Mouse (Mus musculus) thymus, postnatal 4 days (tissue): ENCODE results near the gene Igf2bp3.

Source experiments
- DNase-seq: peaks from one replicate; pipeline ENCODE4 v3.0.0; 2021

Gene Igf2bp3

DNA sequence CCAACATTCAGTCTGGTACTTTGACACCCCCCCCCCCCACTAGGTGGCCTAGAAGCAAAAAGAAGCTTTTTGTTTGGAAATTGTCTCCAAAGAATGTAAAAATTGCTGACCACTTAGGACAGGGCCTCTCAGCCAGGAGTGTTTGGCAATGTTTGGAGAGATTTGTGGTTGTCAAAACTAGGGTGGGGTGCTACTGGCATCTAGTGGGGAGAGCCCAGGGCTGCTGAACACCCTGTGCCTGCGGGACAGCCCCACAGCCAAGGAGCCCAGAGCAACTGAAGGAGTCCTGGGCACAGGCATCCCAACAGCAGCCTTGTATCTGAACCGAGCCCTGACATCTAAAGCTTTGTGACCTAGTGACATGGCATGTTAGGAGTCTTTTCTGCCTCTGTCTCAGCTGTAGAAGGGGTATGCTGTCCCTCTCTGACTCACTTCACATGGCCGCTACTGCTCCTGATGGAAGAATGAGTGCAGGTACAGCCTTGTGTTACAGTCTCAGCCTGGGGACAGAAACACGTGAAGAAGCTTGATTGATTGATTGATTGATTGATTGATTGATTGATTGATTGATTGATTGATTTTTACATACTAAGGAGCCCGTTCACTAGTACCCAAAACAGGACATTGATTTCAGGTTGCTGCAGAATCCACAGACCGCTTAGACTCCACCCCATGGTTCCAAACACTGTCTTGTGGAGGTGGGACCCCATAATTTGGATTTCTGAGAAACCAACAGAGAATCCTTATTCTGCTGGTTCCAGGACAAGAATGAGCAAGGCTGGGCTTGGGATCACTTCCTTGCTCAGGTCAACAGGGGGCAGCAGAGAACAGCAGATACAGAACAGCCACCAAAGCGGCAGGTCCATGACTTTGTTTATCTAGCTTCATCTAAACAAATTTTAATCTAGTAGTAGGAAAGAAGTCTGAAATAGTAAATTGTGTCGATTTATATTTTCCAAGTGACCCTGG, 157.4 kb downstream of the Igf2bp3 start:
- peak; percentile 81 for DNase-seq

DNA sequence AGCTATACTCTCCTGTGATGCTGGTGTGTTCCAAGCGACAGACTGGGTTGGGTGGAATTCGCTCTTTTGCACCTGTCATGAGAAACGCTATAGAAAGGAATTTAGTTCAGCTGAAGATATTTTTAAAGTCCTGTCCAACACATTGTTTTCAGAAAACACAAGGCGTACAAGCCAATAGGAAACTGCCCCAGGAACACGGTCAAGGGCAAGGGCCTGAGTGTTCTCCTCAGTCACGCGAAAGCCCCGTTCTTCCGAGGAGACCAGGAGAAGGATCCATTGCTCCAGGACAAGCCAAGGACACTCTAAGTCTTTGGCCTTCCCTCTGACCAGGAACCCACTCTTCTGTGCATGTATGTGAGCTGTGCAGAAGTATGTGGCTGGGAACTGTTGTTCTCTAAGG, 158.7 kb downstream of the Igf2bp3 start:
- no peak for DNase-seq

DNA sequence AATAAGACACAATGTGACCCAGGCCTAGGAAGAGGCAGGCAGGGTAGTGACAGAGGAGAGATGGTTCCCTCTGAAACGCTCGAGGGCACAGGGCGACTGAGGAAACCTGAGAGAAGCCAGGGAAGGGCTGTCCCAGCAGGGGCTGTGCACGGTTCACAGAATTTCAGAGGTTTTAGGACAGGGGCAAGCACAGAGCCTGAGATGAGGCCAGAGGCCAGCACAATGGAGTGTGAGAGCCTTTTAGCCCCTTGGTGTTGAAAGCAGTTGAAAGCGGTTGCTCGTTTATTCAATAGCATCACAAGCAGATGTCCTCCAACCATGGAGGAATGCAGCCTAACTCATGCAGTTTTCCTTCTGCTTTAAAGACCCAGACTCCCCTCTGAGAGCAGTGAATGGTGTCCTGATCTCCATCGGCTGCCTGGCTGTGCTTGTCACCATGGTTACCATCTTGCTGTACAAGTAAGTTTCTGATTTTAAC, 159.5 kb downstream of the Igf2bp3 start:
- DNase-seq: no peak

DNA sequence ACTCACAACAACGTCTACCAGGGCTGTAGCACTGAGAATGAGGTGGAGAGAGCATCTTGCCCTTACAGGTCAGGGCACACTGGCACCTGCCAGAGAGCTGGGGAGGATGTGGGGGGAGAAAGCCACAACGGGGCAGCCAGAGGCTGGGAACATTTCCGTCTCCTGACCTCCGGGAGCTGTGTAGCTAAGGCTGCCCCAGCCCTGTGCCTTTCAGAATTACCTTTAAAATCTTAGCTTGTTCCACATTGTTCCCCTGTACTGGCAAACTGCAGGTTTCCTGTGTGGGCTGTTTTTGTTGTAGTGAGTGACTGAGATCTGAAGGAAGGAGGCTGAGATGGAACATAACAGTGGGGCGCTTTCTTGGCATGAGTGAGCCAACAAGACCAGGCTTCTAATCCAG, 162.6 kb downstream of the Igf2bp3 start:
- DNase-seq: peak; percentile 32

DNA sequence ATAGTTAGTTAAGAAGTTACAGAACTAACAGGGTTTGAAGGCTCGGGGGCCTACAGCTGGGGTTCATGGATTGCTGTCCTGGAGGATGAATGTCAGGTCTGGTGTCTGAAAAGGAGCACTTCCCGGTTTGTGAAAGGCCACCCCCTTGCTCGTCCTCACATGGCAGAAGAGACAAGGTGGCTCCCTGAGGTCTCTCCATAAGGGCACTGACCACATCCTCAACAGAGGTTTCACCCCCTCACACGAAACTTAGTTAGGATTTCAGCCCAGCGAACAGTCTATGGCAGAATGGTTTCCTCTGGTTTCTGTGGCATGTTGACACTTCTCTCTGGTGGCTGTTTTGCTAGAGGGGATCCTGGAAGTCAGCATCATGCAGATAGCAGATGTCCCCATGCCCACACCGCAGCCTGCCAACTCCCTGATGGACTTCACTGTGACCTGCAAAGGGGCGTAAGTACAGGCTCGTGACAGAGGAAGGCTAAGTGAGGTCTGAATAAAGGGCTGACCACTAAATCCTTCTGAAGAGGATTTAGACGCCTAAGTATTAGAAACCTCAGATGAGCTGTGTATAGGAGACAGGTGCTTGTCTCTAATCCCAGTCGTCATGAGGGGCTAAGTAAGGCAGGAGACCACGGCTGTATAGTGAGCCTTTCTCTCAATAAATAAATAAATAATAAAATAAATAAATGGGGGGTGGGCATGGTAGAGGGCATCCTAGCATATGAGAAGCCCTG, 163.9 kb downstream of the Igf2bp3 start:
- no peak for DNase-seq

DNA sequence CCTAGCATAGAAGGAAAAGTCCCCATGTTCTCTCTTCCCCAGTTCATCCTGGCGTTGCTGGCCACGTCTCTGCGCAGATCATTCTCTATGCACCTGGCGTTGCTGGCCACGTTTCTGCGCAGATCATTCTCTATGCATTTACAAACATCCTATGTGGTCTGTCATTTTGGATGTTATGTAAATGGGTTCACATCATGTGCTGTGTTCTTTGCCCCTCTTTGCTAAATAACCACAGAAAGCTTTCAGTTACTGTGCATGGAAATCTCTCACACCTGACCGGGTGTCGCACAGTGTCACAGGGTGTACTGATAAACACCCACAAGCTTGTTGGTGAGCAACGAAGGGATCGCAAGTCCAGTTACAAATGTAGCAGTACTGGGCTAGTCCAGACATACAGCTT, 166.4 kb downstream of the Igf2bp3 start:
- no peak for DNase-seq

DNA sequence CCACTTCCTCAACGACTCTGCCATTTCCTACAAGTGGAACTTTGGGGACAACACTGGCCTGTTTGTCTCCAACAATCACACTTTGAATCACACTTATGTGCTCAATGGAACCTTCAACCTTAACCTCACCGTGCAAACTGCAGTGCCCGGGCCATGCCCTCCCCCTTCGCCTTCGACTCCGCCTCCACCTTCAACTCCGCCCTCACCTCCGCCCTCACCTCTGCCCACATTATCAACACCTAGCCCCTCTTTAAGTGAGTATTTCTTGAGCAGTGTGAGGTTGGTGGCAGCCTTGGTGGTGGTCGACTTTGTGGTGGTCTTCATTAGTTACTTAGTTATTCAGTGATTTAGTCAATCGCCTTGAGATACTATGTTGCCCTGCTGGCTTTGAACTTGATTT, 166.9 kb downstream of the Igf2bp3 start:
- DNase-seq: no peak

DNA sequence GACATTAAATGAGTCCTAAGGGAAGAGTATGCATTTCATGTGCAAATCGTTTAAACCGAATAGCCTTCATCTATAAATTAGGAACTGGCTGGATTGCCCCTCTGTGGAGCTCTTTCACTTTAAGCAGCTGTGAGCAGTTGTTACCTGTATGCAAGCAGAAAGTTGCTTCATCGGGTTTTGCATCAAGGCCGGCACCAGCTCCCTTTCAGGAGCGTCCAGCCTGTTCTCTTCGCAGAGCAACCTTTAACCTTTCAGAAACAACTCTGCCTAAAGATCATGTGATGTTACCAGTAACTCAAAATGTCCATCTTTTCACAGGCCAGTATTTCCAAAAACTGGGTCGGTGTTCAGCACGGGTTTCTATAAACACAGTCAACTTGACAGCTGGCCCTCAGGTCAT, 167.8 kb downstream of the Igf2bp3 start:
- DNase-seq: no peak

DNA sequence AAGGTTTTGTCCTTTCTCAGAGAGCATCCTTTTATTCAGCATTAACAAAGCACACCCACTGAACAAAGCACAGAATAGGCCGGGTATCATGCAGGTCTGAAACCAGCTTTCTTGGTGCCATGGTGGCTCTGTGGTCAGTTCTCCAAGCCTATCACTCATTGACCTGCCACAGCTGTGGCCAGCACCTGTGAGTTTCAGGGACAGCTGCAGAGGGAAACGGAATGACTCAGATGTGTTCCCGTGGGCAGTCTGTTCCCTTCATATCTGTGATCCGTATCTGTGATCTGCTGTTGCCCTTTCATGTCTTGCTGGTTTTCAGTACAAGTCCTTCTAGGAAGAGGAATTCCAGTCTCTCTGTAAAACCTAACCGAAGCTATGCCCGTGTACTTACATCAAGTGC, 168.3 kb downstream of the Igf2bp3 start:
- DNase-seq: no peak

DNA sequence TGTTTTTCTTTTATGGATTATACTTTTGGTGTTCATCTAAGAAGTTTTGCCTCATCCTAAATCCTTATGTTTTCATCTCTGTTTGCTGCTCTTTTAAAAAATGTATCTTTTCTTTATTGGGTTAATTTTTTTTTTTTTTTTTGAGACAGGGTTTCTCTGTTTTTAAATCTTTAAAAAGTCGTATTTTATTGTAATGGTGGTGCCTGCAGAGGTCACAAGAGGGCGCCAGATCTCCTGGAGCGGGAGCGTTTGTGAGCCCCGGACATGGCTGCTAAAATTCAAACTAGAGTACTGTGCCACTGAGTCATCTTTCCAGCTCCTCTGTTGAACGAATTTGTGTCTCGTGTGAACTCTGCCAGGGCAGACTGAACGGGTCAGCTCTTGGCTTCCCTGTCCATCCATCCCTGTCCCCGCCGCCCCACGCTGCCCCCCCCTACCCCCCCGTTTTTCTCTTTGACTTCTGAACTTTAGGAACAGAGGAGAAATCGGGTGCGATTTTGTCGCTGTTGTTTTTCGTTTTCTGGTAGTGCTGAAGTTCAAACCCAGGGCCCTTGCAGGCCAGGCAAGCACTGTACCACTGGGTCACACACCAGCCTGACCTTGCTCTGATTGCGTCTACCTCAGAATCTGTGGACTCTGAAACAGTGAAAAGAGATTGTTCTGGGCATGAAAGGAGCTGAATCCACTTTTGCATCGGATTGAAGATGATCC, 175.1 kb downstream of the Igf2bp3 start:
- peak; percentile 88 for DNase-seq

DNA sequence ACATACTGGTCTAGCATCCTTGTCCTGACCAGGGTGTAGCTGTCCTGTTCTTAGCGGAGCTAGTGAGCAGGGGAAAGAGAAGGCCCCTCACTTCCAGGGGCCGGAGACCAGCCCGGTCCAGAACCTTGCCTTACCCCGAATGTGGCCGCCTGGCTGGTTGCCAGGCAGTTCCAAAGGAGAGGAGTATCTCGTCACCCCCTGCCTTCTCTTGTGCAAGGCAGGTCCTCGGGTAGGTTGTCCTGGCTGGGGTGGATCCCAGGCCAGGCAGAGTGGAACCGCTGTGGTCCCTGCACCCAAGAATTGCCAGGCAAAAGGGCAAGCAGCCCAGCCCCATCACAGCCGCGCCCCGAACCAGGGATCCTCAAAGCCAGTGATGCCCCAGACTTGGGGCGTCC, 177.5 kb downstream of the Igf2bp3 start:
- no peak for DNase-seq

DNA sequence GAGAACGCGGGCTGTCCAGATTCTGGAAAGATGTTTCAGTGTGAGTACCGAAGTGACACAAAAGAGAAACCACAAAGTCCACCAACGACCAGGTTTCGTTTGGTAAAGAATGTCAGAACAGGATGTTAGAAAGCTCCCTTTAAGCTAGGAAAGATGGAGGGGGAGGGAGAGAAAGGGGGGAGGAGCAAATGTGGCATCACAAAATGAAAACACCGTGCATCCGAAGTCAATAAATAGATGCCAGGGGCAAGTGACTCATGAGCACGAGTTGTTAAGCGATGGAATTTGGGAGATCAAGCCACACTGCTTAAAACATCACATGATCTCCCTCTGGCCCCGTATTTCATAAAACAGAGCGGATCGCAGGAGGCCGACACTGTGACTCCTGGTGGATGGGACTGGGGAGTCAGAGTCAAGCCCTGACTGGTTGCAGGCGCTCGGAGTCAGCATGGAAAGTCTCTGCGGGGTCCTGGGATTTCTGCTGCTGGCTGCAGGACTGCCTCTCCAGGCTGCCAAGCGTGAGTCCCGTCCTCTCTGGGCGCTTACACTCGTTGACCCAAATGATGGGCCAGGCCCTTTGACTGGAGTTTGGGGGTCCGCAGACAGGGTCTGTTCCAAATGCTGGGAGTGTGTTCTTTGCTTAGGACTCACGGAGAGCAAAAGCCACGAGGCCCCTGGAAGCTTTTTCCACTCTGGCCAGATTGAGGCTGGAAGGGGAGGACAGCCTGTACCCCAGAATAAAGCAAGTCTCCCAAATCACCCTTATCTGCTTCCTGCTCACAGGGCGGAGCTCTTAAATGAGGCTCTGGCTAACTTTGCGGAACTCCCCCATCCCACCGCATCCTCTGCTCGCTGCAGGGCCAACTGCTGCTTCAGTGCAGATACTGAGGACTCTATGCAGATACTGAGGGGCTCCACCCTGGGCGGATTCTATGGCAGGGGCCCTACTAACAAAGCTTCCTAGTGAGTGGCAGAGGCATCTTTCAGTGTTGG, 178.2 kb downstream of the Igf2bp3 start, which contains the start of gene Gpnmb:
Gene Gpnmb (plus strand): TSS at position 272 of the 993 bp plus-strand sequence.
- DNase-seq: peak; percentile 45
